ENCODE assay signal across 8 mouse cellular contexts in genomic region chr15:20448861-20449663, GRCm38 (mm10). TPM values are rescaled to one million over a fixed set of nuclear protein-coding genes. Genes with fewer than 3 reads are reported as not detected.
A peak's percentile ranks its signal among the peaks of the same experiment; 100 is the strongest.
DNase-seq lines count a peak whose midpoint lies in the region; ATAC-seq and TF ChIP-seq lines count a peak whose summit lies in the region.

Gene Cdh12 (plus strand): TSS chr15:20449265.

- peak; percentile 8 to 9 for DNase-seq in cerebellum, adult 2 months
- DNase-seq in cerebellum, adult 9-10 months = no peak
- DNase-seq in hindbrain, embryonic 11.5 days (ENCODE audit: low spot score) = peak; percentile 52
- peak; percentile 44 for DNase-seq in right cerebral cortex, postnatal 25 days
- DNase-seq in adipocyte (ENCODE audit: low spot score) = no peak

- H3K27me3 ChIP-seq in cerebellum, adult 2 months (ENCODE audit: control insufficient read depth, insufficient read depth, low read length) = no peaks in the 10 kb centered on the region; the same call in 1 of the 2 replicates
- H3K27me3 ChIP-seq in hindbrain, embryonic 11.5 days (ENCODE audit: control insufficient read depth, insufficient read depth, low read length) = no peaks in the 10 kb centered on the region
- H3K27me3 ChIP-seq in limb, embryonic 12.5 days = no peaks in the 10 kb centered on the region

- no peaks in the 10 kb centered on the region for H3K4me1 ChIP-seq in cerebellum, adult 2 months (ENCODE audit: control insufficient read depth, insufficient read depth, low read length)
- no peaks in the 10 kb centered on the region for H3K4me1 ChIP-seq in cortical plate, adult 2 months (ENCODE audit: control insufficient read depth, insufficient read depth, low read length)
- H3K4me1 ChIP-seq in hindbrain, embryonic 11.5 days (replicated peaks; ENCODE audit: control insufficient read depth, insufficient read depth, low read length) = no peaks in the 10 kb centered on the region
- H3K4me1 ChIP-seq in limb, embryonic 12.5 days (replicated peaks) = no peaks in the 10 kb centered on the region

- WGBS in cerebellum, adult 2 months = 3% methylated on average over 18 of the region's 18 CpGs
- WGBS in hindbrain, embryonic 11.5 days = 11% methylated on average over 18 of the region's 18 CpGs
- WGBS in limb, embryonic 12.5 days = 12% methylated on average over 18 of the region's 18 CpGs

- no peaks in the 10 kb centered on the region for H3K36me3 ChIP-seq in hindbrain, embryonic 11.5 days (ENCODE audit: control insufficient read depth, insufficient read depth, low read length)
- H3K36me3 ChIP-seq in limb, embryonic 12.5 days = no peaks in the 10 kb centered on the region

- H3K27ac ChIP-seq in cerebellum, adult 2 months (ENCODE audit: insufficient read depth, low read length) = no peak within 1 kb of the TSS
- no peak within 1 kb of the TSS for H3K27ac ChIP-seq in cortical plate, adult 2 months (ENCODE audit: insufficient read depth, low read length)
- no peak within 1 kb of the TSS for H3K27ac ChIP-seq in hindbrain, embryonic 11.5 days (ENCODE audit: low read depth, low read length)
- no peak within 1 kb of the TSS for H3K27ac ChIP-seq in limb, embryonic 12.5 days

- no peak for TF ChIP-seq CTCF in cerebellum, adult 2 months (IDR thresholded peaks at IDR 0.05; ENCODE audit: borderline replicate concordance, insufficient read depth, low read depth, low read length)
- no peak for TF ChIP-seq CTCF in cortical plate, adult 2 months (IDR thresholded peaks at IDR 0.05; ENCODE audit: extremely low read depth, insufficient read depth, low read length)

- H3K9me3 ChIP-seq in hindbrain, embryonic 11.5 days (ENCODE audit: control insufficient read depth, low read length) = no peaks in the 10 kb centered on the region
- no peaks in the 10 kb centered on the region for H3K9me3 ChIP-seq in limb, embryonic 12.5 days

- H3K4me2 ChIP-seq in hindbrain, embryonic 11.5 days (replicated peaks; ENCODE audit: low read depth, low read length) = peak within 1 kb of the TSS; percentile 64
- peak within 1 kb of the TSS; percentile 66 for H3K4me2 ChIP-seq in limb, embryonic 12.5 days

- TF ChIP-seq POLR2A in cerebellum, adult 2 months (IDR thresholded peaks at IDR 0.05; ENCODE audit: borderline replicate concordance, insufficient read depth, low read length) = no peak
- peak; percentile 76 for TF ChIP-seq POLR2A in cortical plate, adult 2 months (IDR thresholded peaks at IDR 0.05; ENCODE audit: extremely low read depth, insufficient read depth, low read length)

- ATAC-seq in hindbrain, embryonic 11.5 days (ENCODE audit: low FRiP score) = peak; percentile 95
- peak; percentile 66; the same call in 1 of the 2 replicates for ATAC-seq in limb, embryonic 12.5 days (ENCODE audit: insufficient number of reproducible peaks, insufficient read depth, low FRiP score, low TSS enrichment, low read depth)
- no peak for ATAC-seq in megakaryocyte-erythroid progenitor cell, adult 5-6 weeks (replicated peaks; ENCODE audit: low FRiP score, low TSS enrichment, poor library complexity, severe bottlenecking)

- peak within 1 kb of the TSS; percentile 49 for H3K9ac ChIP-seq in hindbrain, embryonic 11.5 days (ENCODE audit: low read depth, low read length)
- H3K9ac ChIP-seq in limb, embryonic 12.5 days (replicated peaks) = peak within 1 kb of the TSS; percentile 44

- H3K4me3 ChIP-seq in cerebellum, adult 2 months (replicated peaks; ENCODE audit: insufficient read depth, low read depth, low read length) = peak within 1 kb of the TSS; percentile 46
- H3K4me3 ChIP-seq in cortical plate, adult 2 months (ENCODE audit: insufficient read depth, low read length) = peak within 1 kb of the TSS; percentile 91
- H3K4me3 ChIP-seq in hindbrain, embryonic 11.5 days (ENCODE audit: low read depth, low read length) = peak within 1 kb of the TSS; percentile 36
- peak within 1 kb of the TSS; percentile 38 for H3K4me3 ChIP-seq in limb, embryonic 12.5 days (replicated peaks)

RNA-seq across cellular contexts. Expression of gene Cdh12, which starts in this region (rescaled TPM):
- polyA plus RNA-seq in cerebellum, adult 2 months (2012; rRNA removed) = 2.2 and 2.5 TPM in 2 replicates
- polyA plus RNA-seq in cortical plate, adult 2 months (2012; rRNA removed) = 7.2 and 8.8 TPM in 2 replicates
- polyA plus RNA-seq in hindbrain, embryonic 11.5 days (2014; fragmentation: Nextera tagmentation; extraction: Ambion mirVana) = 1.2 and 1.6 TPM in 2 replicates
- polyA plus RNA-seq in limb, embryonic 12.5 days (2016; fragmentation: Nextera tagmentation; extraction: Ambion mirVana) = 0.14 and 0.31 TPM in 2 replicates
- not detected in 2 replicates for total RNA-seq in megakaryocyte-erythroid progenitor cell, adult 5-6 weeks (2014; fragmentation: Nextera tagmentation)
- total RNA-seq in megakaryocyte-erythroid progenitor cell, adult 5-6 weeks (2017) = not detected in 2 replicates

Comparison
In these comparisons a context has a peak if more than half of its experiments do, and no peak if none do; other contexts are left out.
1. DNase-seq: peak in cerebellum, adult 2 months (2 of 2), hindbrain, embryonic 11.5 days (single experiment) and right cerebral cortex, postnatal 25 days (single experiment); none in cerebellum, adult 9-10 months (single experiment) and adipocyte (single experiment).
2. Peak in ATAC-seq, H3K4me3 ChIP-seq, H3K9ac ChIP-seq and H3K4me2 ChIP-seq in limb, embryonic 12.5 days; RNA of the gene not detected or under 1 TPM.
3. H3K4me3 ChIP-seq: peak in every context shown above with its lines; median percentile 91 in cortical plate, adult 2 months; 46 in cerebellum, adult 2 months; 38 in limb, embryonic 12.5 days; 36 in hindbrain, embryonic 11.5 days.